Mouse (Mus musculus) neural tube, embryonic 14.5 days (tissue): ENCODE data around the gene Fzr1. TPM values are rescaled to one million over a fixed set of nuclear protein-coding genes. Genes with fewer than 3 reads are reported as not detected.

Experiments
- ATAC-seq: fragments of 200-750 bp; cut with Nextera tagmentation; 2 replicates; pipeline ENCODE4 v1.8.0; 2017; ENCODE audit warnings: low read depth, mild to moderate bottlenecking, moderate TSS enrichment, moderate library complexity
- H3K27ac ChIP-seq: fragments of 300-500 bp; sonication (generic); 2 replicates; pipeline ENCODE4 v1.5.1; 2014; ENCODE audit warnings: low read depth, mild to moderate bottlenecking, control low read depth, low read length, moderate library complexity, mixed read lengths
- H3K27me3 ChIP-seq: fragments of 300-500 bp; sonication (generic); 2 replicates; pipeline ENCODE4 v1.6.1; 2014; ENCODE audit warnings: low read length; ENCODE audit not compliant: control insufficient read depth, insufficient read depth
- H3K36me3 ChIP-seq: fragments of 300-500 bp; sonication (generic); 2 replicates; pipeline ENCODE4 v1.6.1; 2014; ENCODE audit warnings: low read length, mixed read lengths; ENCODE audit not compliant: control insufficient read depth, insufficient read depth
- H3K4me1 ChIP-seq: fragments of 300-500 bp; sonication (generic); 2 replicates; pipeline ENCODE4 v1.6.1; 2014; ENCODE audit warnings: low read length; ENCODE audit not compliant: control insufficient read depth, insufficient read depth
- H3K4me2 ChIP-seq: fragments of 300-500 bp; sonication (generic); 2 replicates; pipeline ENCODE4 v1.6.1; 2014; ENCODE audit warnings: mild to moderate bottlenecking, low read depth, low read length, control low read depth
- H3K4me3 ChIP-seq: fragments of 300-500 bp; sonication (generic); 2 replicates; pipeline ENCODE4 v1.5.1; 2014; ENCODE audit warnings: low read depth, low read length, control low read depth, mixed read lengths
- H3K9ac ChIP-seq: fragments of 300-500 bp; sonication (generic); replicated peaks from 2 replicates; pipeline ENCODE4 v1.6.1; 2014; ENCODE audit warnings: low read depth, mild to moderate bottlenecking, control low read depth, low read length, mixed read lengths
- H3K9me3 ChIP-seq: fragments of 300-500 bp; sonication (generic); 2 replicates; pipeline ENCODE4 v1.6.1; 2016; ENCODE audit warnings: low read length; ENCODE audit not compliant: control insufficient read depth
- WGBS: fragments of 180-500 bp; shearing (Covaris S2); extraction: QIAGEN DNeasy Blood & Tissue Kit; methylation state at CpG from one replicate; pipeline ENCODE4 v1.1.7; 2014; 5-methylcytosine and 5-hydroxymethylcytosine counted together
- microRNA-seq: library from miRNA; unstranded; fragments of <30 nt; microRNA quantifications from one replicate; pipeline ENCODE4, GENCODE M21; 2016
- polyA plus RNA-seq: library from polyadenylated mRNA; unstranded; fragments of >200 nt; fragmentation: Nextera tagmentation; extraction: Ambion mirVana; gene quantifications from 2 replicates; pipeline ENCODE4 v1.2.1, GENCODE M21; 2014

The Fzr1 gene
- polyA plus RNA-seq, 1 experiment from 2014 or later: 125 TPM

DNA sequence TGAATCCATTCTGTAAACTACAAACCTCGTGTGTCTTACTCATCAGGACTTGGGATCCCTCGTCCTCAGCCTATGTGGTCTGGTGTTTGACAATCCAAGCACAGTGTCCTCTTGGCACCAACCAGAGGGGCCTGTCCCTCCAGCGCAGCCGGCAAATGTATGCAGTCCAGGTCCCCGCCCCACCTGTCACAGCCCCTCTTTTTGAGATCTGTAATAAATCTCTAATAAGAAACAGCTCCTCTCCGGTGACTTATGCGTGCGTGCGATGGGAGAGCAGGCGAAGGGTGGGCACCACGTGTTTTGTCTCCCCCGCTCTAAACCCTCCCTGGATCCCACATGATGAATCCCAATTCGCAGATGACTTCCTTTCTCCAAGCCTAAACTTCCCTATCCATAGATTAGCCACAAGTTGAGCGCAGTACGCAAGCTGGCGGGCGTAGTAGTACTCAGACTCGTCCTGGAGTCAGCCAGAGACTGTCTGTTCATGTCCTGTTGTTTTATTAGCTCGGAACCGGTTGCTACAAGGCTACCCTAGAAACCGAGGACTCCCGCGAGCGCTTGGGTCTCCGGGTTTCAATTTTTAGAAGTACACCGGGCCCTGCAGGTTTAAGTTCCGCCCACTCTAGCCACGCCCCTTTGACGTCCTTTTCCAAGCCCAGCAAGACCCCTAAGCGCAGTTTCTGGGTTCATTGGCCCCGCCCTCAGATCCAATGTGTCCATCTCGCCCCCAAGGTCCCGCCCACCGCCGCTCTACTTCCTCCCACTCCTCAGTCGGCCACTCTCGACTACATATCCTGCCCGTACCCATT lies 58.4 kb downstream of the Fzr1 start:
- ATAC-seq: peak; percentile 44
- H3K4me2 ChIP-seq: peak overlapping the region; percentile 80

DNA sequence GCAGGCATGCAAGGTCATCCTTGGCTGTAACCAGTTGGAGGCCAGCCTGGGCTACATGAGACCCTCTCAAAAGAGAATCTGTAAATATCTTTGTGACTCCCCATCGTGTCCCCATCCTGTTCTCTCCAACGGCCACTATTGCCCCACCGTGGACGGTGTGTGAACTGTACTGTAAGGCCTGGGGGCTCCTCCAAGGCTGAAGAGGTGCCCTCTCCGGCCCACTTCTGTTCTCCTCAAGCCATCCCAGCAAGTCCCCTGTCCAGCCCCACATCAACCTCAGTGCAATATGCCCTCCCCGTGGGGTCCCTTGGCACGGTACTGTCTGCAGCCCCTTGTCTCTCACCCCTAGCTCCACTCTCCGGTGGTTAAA lies 59.0 kb downstream of the Fzr1 start:
- Histone ChIP-seq H3K4me2 (peak overlapping the region; percentile 80), H3K4me3 (peak overlapping the region; percentile 84; the same call in 1 of the 2 replicates), H3K9ac (peak overlapping the region; percentile 48), H3K9me3 (no peaks in the 10 kb centered on the region), H3K36me3 (peaks cover 44% of the 10 kb centered on the region), H3K27ac (no peak overlapping the region), H3K4me1 (peaks cover 19% of the 10 kb centered on the region), H3K27me3 (0 out of 2 replicates have a peak, but pooled peaks cover 2% of the 10 kb centered on the region)
- 32% methylated on average over 8 of the region's 8 CpGs for WGBS
- ATAC-seq: no peak

More for the DNA sequence above, 58.4 kb downstream of the Fzr1 start:
- H3K27me3 ChIP-seq: 0 out of 2 replicates have a peak, but pooled peaks cover 2% of the 10 kb centered on the region
- under 1% methylated on average over 38 of the region's 38 CpGs for WGBS
- peak overlapping the region; percentile 84 for H3K4me3 ChIP-seq
- peak overlapping the region; percentile 48 for H3K9ac ChIP-seq
- peaks cover 19% of the 10 kb centered on the region for H3K4me1 ChIP-seq
- no peaks in the 10 kb centered on the region for H3K9me3 ChIP-seq
- H3K36me3 ChIP-seq: peaks cover 45% of the 10 kb centered on the region
- peak overlapping the region; percentile 92 for H3K27ac ChIP-seq

DNA sequence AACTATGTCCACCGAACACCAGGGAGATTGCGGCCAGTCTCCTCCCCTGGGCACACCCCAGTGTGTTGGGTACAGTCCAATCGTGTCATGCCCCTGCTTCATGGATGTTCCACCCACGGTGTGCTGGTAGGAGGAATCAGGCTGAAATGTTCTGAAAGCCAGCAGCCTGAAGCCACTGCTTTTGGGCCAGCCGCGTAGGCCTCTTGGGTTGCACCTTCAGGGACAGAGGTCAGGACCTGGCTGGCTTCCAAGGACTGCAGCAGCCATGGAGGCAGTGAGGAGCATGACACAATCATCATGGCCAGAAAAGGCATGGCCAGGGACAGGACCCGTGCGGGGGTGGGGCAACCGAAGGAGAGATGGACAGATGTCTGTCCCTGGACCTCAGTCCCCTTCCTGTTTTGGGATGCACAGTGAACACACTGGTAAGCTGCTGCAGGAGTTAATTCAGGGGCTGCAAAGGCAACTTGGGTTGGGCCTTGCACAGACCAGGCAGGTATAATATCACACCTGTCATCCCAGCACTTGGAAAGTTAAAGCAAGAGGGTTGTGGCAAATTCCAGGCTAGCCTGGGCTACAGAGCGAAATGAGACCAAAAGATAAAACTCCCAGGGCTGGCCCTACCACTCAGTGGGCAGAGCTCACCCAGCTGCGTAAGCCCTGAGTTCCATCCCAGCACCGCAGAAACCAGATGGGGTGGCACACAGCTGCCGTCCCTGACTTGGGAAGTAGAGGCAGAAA lies 59.6 kb downstream of the Fzr1 start:
- ATAC-seq: no peak
- no peak overlapping the region for H3K9ac ChIP-seq
- H3K4me1 ChIP-seq: peaks cover 19% of the 10 kb centered on the region
- no peak overlapping the region for H3K4me2 ChIP-seq
- H3K9me3 ChIP-seq: no peaks in the 10 kb centered on the region
- no peak overlapping the region for H3K4me3 ChIP-seq
- WGBS: 90% methylated on average over 13 of the region's 13 CpGs
- H3K27ac ChIP-seq: no peak overlapping the region
- H3K36me3 ChIP-seq: peaks cover 44% of the 10 kb centered on the region
- H3K27me3 ChIP-seq: 0 out of 2 replicates have a peak, but pooled peaks cover 2% of the 10 kb centered on the region

DNA sequence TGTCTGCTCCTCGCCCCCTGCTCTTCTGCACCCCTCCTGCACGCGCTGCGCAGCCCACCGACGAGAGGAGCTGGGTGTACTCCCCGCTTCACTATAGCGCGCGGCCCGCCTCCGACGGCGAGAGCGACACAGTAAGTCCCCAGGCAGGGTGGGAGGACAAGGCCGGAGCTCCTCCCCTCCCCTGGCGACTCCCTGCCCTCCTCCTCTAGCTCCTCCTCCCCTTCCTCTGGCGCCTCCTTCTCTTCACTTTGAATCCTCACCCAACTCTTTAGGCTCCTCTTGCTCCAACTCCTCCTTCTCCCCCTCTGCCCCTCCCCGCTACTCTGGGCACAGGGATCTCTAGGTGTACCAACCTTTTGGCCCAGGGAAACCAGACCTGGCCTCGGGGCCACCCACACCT lies 61.0 kb downstream of the Fzr1 start:
- ATAC-seq: no peak

DNA sequence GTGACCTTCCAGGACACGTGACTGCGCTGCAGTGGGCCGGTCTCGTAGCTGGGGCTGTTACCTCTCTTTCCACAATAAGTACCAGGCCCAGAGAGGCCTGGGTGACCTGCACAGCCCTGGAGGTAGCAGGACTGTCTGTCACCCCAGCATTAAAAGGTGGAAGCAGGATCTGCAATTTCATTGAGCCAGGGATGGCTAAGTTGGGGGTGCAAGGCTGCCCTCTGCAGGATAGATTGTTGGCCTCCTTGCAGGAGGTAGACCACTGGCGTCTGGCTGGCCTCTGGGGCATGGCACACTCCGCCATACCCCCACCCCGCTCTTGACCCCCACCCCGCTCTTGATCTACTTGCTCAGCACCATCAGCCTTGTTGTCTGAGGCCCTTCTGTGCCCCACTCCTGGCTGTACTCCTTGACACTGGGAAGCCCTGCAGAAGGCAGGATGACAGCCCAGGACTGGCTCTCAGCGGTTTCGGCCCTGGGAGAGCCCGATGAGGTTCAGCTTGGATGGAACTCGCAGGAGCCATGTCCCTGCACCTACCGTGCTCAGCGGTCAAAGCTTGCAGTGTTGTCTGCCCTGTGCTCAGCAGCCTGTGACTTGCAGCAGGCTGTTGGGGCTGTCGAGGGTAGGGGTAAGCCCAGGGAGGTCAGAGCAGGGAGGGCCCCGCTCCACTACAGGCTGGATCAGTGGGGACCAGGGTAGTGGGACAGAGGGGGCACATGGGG lies 61.8 kb downstream of the Fzr1 start:
- H3K36me3 ChIP-seq: peaks cover 55% of the 10 kb centered on the region
- 0 out of 2 replicates have a peak overlapping the region, but pooled peaks have one; percentile 18 for H3K4me2 ChIP-seq
- 0 out of 2 replicates have a peak, but pooled peaks cover 2% of the 10 kb centered on the region for H3K27me3 ChIP-seq
- H3K9ac ChIP-seq: no peak overlapping the region
- no peak for ATAC-seq
- H3K9me3 ChIP-seq: no peaks in the 10 kb centered on the region
- WGBS: 49% methylated on average over 16 of the region's 16 CpGs
- H3K4me1 ChIP-seq: peaks cover 12% of the 10 kb centered on the region
- no peak overlapping the region for H3K27ac ChIP-seq
- no peak overlapping the region for H3K4me3 ChIP-seq

More for the DNA sequence above, 61.0 kb downstream of the Fzr1 start:
- WGBS: 23% methylated on average over 13 of the region's 20 CpGs
- H3K4me2 ChIP-seq: 0 out of 2 replicates have a peak overlapping the region, but pooled peaks have one; percentile 18
- peaks cover 19% of the 10 kb centered on the region for H3K4me1 ChIP-seq
- peaks cover 48% of the 10 kb centered on the region for H3K36me3 ChIP-seq
- no peaks in the 10 kb centered on the region for H3K9me3 ChIP-seq
- 0 out of 2 replicates have a peak, but pooled peaks cover 2% of the 10 kb centered on the region for H3K27me3 ChIP-seq
- H3K4me3 ChIP-seq: no peak overlapping the region
- H3K9ac ChIP-seq: no peak overlapping the region
- no peak overlapping the region for H3K27ac ChIP-seq

Small RNA genes within 50 kb of the gene (microRNA-seq; reads per million reads assigned to microRNA genes)
- gene Mir1191b (0.85 reads per million), gene Mir6913 (not detected)

Other genes with a start within 250 kb of the Fzr1 start
- 11.0 and 12.6 TPM in 2 replicates for gene Zbtb7a, start 243.3 kb downstream of the Fzr1 start, polyA plus RNA-seq
- 48.4 and 51.4 TPM in 2 replicates for gene Pias4, start 210.6 kb downstream of the Fzr1 start, polyA plus RNA-seq
- 373 and 452 TPM in 2 replicates for gene Eef2, start 201.9 kb downstream of the Fzr1 start, polyA plus RNA-seq
- 64.5 and 67.3 TPM in 2 replicates for gene Dapk3, start 195.5 kb downstream of the Fzr1 start, polyA plus RNA-seq
- not detected in 2 replicates for gene 4930442H23Rik, start 194.7 kb downstream of the Fzr1 start, polyA plus RNA-seq
- gene Nmrk2, start 176.5 kb downstream of the Fzr1 start, polyA plus RNA-seq: not detected in 2 replicates
- gene Atcay, start 147.7 kb downstream of the Fzr1 start, polyA plus RNA-seq: 73.9 and 84.8 TPM in 2 replicates
- 21.1 and 25.1 TPM in 2 replicates for gene Zfr2, start 145.4 kb downstream of the Fzr1 start, polyA plus RNA-seq
- gene Matk, start 125.6 kb downstream of the Fzr1 start, polyA plus RNA-seq: 21.8 and 37.6 TPM in 2 replicates
- gene Mrpl54, start 111.6 kb downstream of the Fzr1 start, polyA plus RNA-seq: 130 and 136 TPM in 2 replicates
- gene Apba3, start 111.6 kb downstream of the Fzr1 start, polyA plus RNA-seq: 26.1 and 27.8 TPM in 2 replicates
- 2.6 and 4.4 TPM in 2 replicates for gene Tjp3, start 86.9 kb downstream of the Fzr1 start, polyA plus RNA-seq
- 133 and 140 TPM in 2 replicates for gene Pip5k1c, start 85.6 kb downstream of the Fzr1 start, polyA plus RNA-seq
- gene Cactin, start 57.4 kb downstream of the Fzr1 start, polyA plus RNA-seq: 14.3 and 18.7 TPM in 2 replicates
- 1.9 and 4.6 TPM in 2 replicates for gene Tbxa2r, start 49.8 kb downstream of the Fzr1 start, polyA plus RNA-seq
- gene Gipc3, start 35.2 kb downstream of the Fzr1 start, polyA plus RNA-seq: 0.05 and 0.08 TPM in 2 replicates
- 29.9 and 38.0 TPM in 2 replicates for gene Hmg20b, start 28.0 kb downstream of the Fzr1 start, polyA plus RNA-seq
- 8.4 and 8.7 TPM in 2 replicates for gene Mfsd12, start 21.0 kb downstream of the Fzr1 start, polyA plus RNA-seq
- 0.39 and 0.42 TPM in 2 replicates for gene 4930404N11Rik, start 12.7 kb downstream of the Fzr1 start, polyA plus RNA-seq
- gene Dohh, start 5.9 kb upstream of the Fzr1 start, polyA plus RNA-seq: 61.0 and 68.0 TPM in 2 replicates
- gene Gm48551, start 6.0 kb upstream of the Fzr1 start, polyA plus RNA-seq: 4.3 and 6.3 TPM in 2 replicates
- 2.0 and 4.4 TPM in 2 replicates for gene Gm48552, start 10.5 kb upstream of the Fzr1 start, polyA plus RNA-seq
- gene Smim24, start 14.5 kb upstream of the Fzr1 start, polyA plus RNA-seq: 1.3 and 2.0 TPM in 2 replicates
- gene Nfic, start 77.1 kb upstream of the Fzr1 start, polyA plus RNA-seq: 21.9 and 25.0 TPM in 2 replicates
- gene Celf5, start 104.2 kb upstream of the Fzr1 start, polyA plus RNA-seq: 50.6 and 64.4 TPM in 2 replicates
- gene Ncln, start 117.9 kb upstream of the Fzr1 start, polyA plus RNA-seq: 62.6 and 62.7 TPM in 2 replicates
- 0.29 and 0.79 TPM in 2 replicates for gene S1pr4, start 121.6 kb upstream of the Fzr1 start, polyA plus RNA-seq
- gene Gna15, start 145.7 kb upstream of the Fzr1 start, polyA plus RNA-seq: 0.40 and 1.9 TPM in 2 replicates
- 81.1 and 89.8 TPM in 2 replicates for gene Gna11, start 166.7 kb upstream of the Fzr1 start, polyA plus RNA-seq
- gene Aes, start 181.0 kb upstream of the Fzr1 start, polyA plus RNA-seq: 347 and 599 TPM in 2 replicates
- gene Tle2, start 196.0 kb upstream of the Fzr1 start, polyA plus RNA-seq: 32.4 and 37.3 TPM in 2 replicates
- gene Tle6, start 222.6 kb upstream of the Fzr1 start, polyA plus RNA-seq: 5.0 and 6.6 TPM in 2 replicates
- 1.0 and 1.9 TPM in 2 replicates for gene BC025920, start 227.8 kb upstream of the Fzr1 start, polyA plus RNA-seq
- 48.9 and 53.6 TPM in 2 replicates for gene Sirt6, start 249.3 kb upstream of the Fzr1 start, polyA plus RNA-seq